Mouse (Mus musculus): ENCODE measurements at regions not wholly inside any gene's neighbourhood (a gene's known extent, or its start where the extent isn't known, plus 50 kb on each side); places are given as distances from the start of the nearest gene placed in this dataset.
"Not testable (repeated sequence)": the region's sequence is repeated elsewhere in the genome, so short reads cannot be mapped to it uniquely, and the experiment has no call there.

DNA sequence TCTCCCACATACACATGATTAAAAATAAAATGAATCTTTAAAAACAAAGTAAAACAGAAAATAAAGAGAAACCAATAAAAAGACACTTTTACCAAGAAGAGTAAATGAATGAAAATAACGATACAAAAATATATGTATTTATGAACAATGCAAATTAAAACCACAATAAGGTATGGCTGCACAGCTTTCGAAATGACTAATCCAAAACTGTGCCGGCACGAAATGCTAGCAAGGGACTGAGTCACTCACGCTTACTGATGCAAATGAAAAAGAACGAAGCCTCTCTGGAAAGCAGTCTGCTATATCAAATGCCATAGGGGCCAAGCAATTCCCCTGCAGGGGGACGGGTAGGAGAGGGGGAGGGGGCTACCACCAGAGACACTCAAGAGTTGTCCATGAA is 704.0 kb downstream of the 4930447A16Rik start:
- H3K27ac ChIP-seq: no peak overlapping the region
- intact Hi-C loops (cut with DNase I): no loop called here
- no peak for TF ChIP-seq CTCF (IDR thresholded peaks at IDR 0.05)

GRCm38 (mm10) chr15:38129861-38130631 is 704.7 kb downstream of the 4930447A16Rik start:
- intact Hi-C loops (cut with DNase I): no loop called here
- DNase-seq: no peak
- TF ChIP-seq CTCF (IDR thresholded peaks at IDR 0.05): no peak
- Histone ChIP-seq H3K27ac (no peak overlapping the region), H3K4me3 (no peak overlapping the region)

More for the DNA sequence above, 704.0 kb downstream of the 4930447A16Rik start:
- no peak for DNase-seq
- H3K4me3 ChIP-seq: no peak overlapping the region

DNA sequence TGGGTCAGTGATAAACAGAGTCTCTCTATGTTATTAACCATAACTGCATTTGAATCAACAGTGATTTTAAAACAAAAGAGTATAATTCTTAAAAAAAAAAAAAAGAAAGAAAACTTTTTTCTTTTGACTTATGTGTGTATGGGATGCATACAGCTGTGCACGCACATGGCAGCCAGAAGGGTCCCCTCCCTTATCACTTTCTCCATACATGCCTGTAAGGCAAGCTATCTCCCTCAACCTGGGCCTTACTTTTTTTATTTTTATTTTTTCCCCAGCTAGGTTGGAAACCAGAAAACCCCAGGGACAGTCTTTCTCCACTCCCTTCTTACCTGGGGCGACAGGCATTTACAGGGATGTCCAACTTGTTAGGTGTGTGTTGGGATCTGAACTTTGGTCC is 705.3 kb downstream of the 4930447A16Rik start:
- Histone ChIP-seq H3K4me3 (no peak overlapping the region), H3K27ac (no peak overlapping the region)
- no peak for DNase-seq
- intact Hi-C loops (cut with DNase I): no loop called here
- no peak for TF ChIP-seq CTCF (IDR thresholded peaks at IDR 0.05)

DNA sequence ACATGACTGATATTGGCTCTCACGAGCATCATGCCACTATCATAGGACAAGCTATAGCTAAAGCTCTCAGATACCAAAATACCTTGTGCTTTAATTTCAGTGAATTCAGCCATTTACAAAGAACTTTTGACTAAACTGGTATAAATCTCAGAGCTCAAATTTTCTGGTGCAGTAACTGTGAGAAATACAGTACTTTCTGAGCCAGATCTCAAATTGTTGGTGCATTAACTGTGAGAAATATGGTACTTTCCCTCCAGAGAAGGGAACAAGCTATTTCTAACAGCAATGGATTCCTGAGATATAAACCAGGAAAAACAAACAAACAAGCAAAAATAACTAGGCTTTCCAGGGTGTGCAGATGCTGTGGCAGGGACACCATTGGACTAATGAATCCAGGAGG is 714.3 kb downstream of the 4930447A16Rik start:
- intact Hi-C loops (cut with DNase I): no loop called here
- no peak for TF ChIP-seq CTCF (IDR thresholded peaks at IDR 0.05)
- DNase-seq: no peak
- Histone ChIP-seq H3K4me3 (no peak overlapping the region), H3K27ac (no peak overlapping the region)

GRCm38 (mm10) chr15:38143495-38143894 is 718.1 kb downstream of the 4930447A16Rik start:
- no peak for DNase-seq
- intact Hi-C loops (cut with DNase I): no loop called here
- no peak for TF ChIP-seq CTCF (IDR thresholded peaks at IDR 0.05)
- Histone ChIP-seq H3K4me3 (no peak overlapping the region), H3K27ac (no peak overlapping the region)

DNA sequence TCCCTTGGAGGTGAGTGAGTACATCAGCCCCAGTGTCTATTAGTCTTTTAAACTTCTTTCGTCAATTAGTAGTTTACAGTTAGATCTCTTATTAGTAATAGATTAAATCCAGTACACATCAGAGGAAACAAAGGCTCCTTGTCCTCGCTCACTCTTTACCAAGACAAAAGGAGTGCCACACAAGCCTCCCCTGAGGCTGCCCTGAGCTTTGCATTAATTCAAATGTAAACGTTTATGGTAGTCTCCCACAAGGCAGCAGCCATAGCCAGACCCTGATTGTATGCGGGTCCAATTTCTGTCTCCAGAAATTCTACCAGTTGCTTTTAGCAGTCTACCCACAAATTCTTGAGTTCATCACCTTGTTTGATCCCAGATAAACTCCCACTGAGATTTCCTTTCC is 726.3 kb downstream of the 4930447A16Rik start:
- Histone ChIP-seq H3K27ac (no peak overlapping the region), H3K4me3 (no peak overlapping the region)
- intact Hi-C loops (cut with DNase I): no loop called here
- DNase-seq: no peak
- TF ChIP-seq CTCF (IDR thresholded peaks at IDR 0.05): no peak

DNA sequence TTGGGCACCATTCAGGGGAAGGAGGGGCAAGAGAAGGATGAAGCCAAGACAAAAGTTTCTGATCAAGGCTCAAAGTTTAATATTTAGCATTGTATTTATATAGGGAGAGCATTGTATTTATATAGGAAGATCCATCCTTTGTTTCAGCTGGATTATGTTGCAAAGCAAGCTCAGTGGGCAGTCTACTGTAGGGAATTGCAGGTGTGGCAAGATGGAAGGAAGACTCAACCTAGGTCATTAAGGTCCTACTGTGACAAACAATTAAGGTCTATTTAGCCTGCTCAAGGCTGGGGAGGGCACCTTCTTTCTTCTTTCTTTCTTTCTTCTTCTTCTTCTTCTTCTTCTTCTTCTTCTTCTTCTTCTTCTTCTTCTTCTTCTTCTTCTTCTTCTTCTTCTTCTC is 728.5 kb downstream of the 4930447A16Rik start:
- DNase-seq; H3K27ac ChIP-seq; H3K4me3 ChIP-seq; intact Hi-C loops (cut with DNase I): not testable (repeated sequence)

- Histone ChIP-seq H3K27ac (no peak overlapping the region), H3K4me3 (no peak overlapping the region)
- no peak for DNase-seq
- intact Hi-C loops (cut with DNase I): no loop called here
- TF ChIP-seq CTCF (IDR thresholded peaks at IDR 0.05): no peak
These were observed 733.8 kb downstream of the 4930447A16Rik start for GRCm38 (mm10) chr15:38159161-38159560.

DNA sequence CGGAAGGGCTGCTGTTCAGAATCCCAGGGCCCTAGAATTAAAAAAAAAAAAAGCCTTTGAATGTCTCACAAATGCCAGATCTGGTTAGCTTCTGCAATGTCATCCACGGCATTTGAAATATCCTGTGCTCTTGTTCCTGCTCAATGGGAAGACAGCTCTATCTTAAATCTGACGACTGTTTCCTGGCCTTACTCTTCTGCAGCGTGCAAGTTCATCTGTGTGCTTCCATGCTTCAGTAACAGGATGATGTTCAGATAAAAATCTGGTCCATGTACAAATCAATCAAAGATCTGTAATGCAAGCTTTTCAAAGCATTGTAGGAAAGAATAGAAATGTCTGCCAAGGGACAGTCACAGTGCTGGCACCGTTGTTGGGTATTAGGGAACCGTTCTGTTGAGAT is 738.4 kb downstream of the 4930447A16Rik start:
- no peak for DNase-seq
- Histone ChIP-seq H3K27ac (no peak overlapping the region), H3K4me3 (no peak overlapping the region)
- no peak for TF ChIP-seq CTCF (IDR thresholded peaks at IDR 0.05)
- intact Hi-C loops (cut with DNase I): loop anchor here (10.0 kb wide), 1 partner anchor 79 kb away; no protein-coding TSS in a partner anchor

DNA sequence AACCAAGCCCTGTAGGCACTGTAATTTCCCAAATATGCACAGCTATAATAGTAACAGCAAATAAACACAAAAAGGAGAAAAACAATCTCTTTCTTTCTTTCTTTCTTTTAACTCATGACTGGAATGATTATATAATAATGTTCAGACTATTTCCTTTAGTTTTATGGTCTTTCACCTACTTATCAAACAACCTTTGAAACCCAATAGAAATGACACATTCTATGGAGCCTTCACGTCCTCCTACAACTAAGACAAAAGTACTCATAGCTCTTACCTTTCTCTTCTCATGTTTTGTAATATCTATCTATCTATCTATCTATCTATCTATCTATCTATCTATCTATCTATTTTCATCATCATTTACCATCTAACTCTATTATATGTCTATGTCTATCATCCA is 739.5 kb downstream of the 4930447A16Rik start:
- intact Hi-C loops (cut with DNase I): loop anchor here (10.0 kb wide), 1 partner anchor 80 kb away; no protein-coding TSS in a partner anchor
- Histone ChIP-seq H3K4me3 (no peak overlapping the region), H3K27ac (no peak overlapping the region)
- no peak for DNase-seq
- TF ChIP-seq CTCF (IDR thresholded peaks at IDR 0.05): no peak

- intact Hi-C loops (cut with DNase I): loop anchor here (10.0 kb wide), 1 partner anchor 81 kb away; no protein-coding TSS in a partner anchor
- no peak for TF ChIP-seq CTCF (IDR thresholded peaks at IDR 0.05)
- no peak overlapping the region for H3K27ac ChIP-seq
- no peak for DNase-seq
- H3K4me3 ChIP-seq: no peak overlapping the region
These were observed 740.6 kb downstream of the 4930447A16Rik start for GRCm38 (mm10) chr15:38165881-38166445.

DNA sequence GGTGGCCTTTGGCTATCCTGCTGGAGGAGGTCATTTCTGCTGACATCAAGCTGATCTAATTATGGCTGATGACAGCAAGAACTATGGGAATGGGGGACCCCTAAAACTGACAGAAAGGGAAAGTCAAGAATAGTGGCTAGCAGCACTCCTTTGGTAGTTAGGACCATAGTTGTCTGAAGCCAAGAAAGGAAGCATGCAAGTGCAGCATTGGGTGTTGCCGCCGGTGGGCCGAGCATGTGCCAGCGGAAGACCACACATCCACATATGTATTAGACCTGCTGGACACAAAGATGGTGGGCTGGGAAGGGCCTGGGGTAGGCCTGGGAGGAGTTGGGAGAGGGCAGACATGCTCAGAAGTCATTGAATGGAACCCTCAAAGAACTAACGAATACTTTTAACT is 741.1 kb downstream of the 4930447A16Rik start:
- Histone ChIP-seq H3K4me3 (no peak overlapping the region), H3K27ac (no peak overlapping the region)
- intact Hi-C loops (cut with DNase I): loop anchor here (10.0 kb wide), 1 partner anchor 82 kb away; no protein-coding TSS in a partner anchor
- TF ChIP-seq CTCF (IDR thresholded peaks at IDR 0.05): no peak
- no peak for DNase-seq

GRCm38 (mm10) chr15:38167618-38168152 is 742.3 kb downstream of the 4930447A16Rik start:
- TF ChIP-seq CTCF (IDR thresholded peaks at IDR 0.05): no peak
- no peak for DNase-seq
- Histone ChIP-seq H3K27ac (peak overlapping the region; percentile 51), H3K4me3 (no peak overlapping the region)
- intact Hi-C loops (cut with DNase I): loop anchor here (10.0 kb wide), 1 partner anchor 83 kb away; no protein-coding TSS in a partner anchor
